Mouse (Mus musculus) lung, adult 10 weeks (tissue): ENCODE results near the gene Acta2. TPM values are rescaled to one million over a fixed set of nuclear protein-coding genes. Genes with fewer than 3 reads are reported as not detected.

ENCODE experiments used
- polyA plus RNA-seq: library from polyadenylated mRNA; stranded (reverse); fragments of 350-450 nt; fragmentation: Illumina TruSeq; extraction: RNeasy Lipid Tissue Mini Kit (QIAGEN cat#74804); gene quantifications from one replicate; pipeline ENCODE4 v1.2.3, GENCODE M21; 2014; ENCODE audit warnings: low read depth, low replicate concordance; ENCODE audit not compliant: insufficient read depth

Acta2 gene
- polyA plus RNA-seq = 323 TPM

GRCm38 (mm10) chr19:34254880-34255681 lies at the start of gene Acta2:
Gene Acta2, minus strand, starts transcription at chr19:34255590.

GRCm38 (mm10) chr19:34289948-34290789 lies 34.8 kb upstream of the Acta2 start, which contains the start of gene Fas:
Gene Fas, plus strand, starts transcription at chr19:34290666.

GRCm38 (mm10) chr19:34192008-34192963 lies 63.1 kb downstream of the Acta2 start, which contains the start of gene Stambpl1:
Gene Stambpl1, plus strand, starts transcription at chr19:34192229.

Other genes with a start within 250 kb of the Acta2 start
- gene Lipk, start 247.3 kb downstream of the Acta2 start, polyA plus RNA-seq = not detected
- not detected for gene Lipn, start 188.2 kb downstream of the Acta2 start, polyA plus RNA-seq
- not detected for gene Lipm, start 154.7 kb downstream of the Acta2 start, polyA plus RNA-seq
- 0.34 TPM for gene Ankrd22, start 89.5 kb downstream of the Acta2 start, polyA plus RNA-seq
- gene Stambpl1, start 63.4 kb downstream of the Acta2 start, polyA plus RNA-seq = 8.2 TPM
- gene Fas, start 35.1 kb upstream of the Acta2 start, polyA plus RNA-seq = 53.5 TPM
- 4.3 TPM for gene Ch25h, start 219.6 kb upstream of the Acta2 start, polyA plus RNA-seq